Mouse (Mus musculus) spleen, adult 18-20 months (tissue): ENCODE results near the gene Cdk12.
A peak's percentile ranks its signal among the peaks of the same experiment; 100 is the strongest.

ENCODE experiments used
- DNase-seq, 2 experiments: peaks; one replicate each; pipeline ENCODE4 v3.0.0; 2022; ENCODE audit warnings: mixed read lengths in 2 of 2

Cdk12 gene

DNA sequence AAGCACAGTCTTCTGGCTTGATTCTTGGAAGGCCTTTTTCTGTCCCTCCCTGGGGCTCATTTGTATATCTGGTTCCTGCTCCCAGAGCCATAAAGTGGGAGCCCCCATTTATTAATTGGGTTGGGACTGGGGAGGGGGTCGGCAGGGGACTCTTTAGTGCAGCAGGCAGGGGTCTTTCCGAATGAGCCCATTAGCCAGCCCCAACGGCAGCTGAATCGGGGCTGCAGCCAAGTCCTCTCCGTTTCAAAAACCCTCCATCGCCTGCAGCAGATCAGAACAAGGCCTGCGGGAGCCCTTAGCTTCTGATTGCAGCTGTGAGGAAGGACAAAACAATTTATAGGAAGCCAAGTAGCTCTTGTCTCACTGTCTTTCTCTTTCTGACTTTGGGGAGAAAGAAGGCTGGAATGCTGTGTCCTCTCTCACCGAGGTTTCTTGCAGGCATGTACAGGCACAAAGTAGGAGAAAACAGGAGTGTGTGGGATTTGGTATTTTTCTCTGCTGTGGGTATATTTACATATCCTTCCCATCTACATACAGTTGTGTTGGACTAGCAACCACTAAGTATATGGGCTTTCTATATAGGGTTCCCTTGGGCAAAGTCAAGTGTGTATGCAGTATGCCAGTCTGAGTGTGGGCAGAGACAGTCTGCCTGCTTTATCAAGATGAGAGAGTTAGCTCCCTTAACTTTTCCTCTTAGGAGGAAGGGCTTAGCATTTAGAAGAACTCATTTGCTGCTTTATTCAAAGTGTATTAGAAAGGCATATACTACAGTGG lies 58.0 kb downstream of the Cdk12 start:
- DNase-seq = no peak

DNA sequence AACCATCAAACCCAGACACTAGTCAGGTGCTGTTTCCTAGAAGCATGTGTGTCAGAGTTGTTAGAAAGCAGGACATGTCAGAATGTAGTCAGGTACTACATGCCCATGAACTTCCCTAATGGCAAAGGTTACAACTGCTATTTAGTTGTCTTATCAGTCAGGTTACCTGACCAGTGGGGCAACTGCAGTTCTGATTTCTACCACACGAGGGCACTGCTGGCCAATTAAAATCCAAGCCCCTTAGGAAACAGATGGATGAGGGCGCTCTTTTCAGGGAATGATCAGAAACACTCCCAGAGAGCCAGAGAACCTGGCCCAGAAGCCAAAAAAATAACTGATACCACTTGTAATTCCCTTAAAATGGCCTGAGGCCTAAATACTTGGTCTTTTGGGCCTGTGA lies 62.2 kb downstream of the Cdk12 start:
- peak; percentile 40 to 77 for DNase-seq

DNA sequence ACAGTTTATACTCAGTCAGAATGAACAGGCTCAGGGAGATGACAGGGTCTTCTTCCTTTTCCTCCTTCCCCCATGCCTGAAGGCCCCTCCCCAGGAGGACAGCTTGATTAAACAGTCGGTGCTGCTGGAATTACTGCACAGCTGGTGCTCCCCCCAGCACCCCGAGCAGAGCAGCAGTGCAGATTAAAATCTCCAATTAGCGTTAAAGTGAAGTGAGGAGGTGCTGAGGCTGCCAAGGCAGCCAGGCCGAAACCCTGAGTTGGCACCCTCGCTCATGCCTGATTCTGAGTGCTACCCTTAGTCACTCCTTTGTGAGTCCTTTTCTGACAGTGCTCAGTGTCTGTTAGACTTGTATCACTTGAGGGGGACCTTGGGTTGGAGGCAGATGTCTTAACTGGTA lies 63.0 kb downstream of the Cdk12 start:
- no peak for DNase-seq

DNA sequence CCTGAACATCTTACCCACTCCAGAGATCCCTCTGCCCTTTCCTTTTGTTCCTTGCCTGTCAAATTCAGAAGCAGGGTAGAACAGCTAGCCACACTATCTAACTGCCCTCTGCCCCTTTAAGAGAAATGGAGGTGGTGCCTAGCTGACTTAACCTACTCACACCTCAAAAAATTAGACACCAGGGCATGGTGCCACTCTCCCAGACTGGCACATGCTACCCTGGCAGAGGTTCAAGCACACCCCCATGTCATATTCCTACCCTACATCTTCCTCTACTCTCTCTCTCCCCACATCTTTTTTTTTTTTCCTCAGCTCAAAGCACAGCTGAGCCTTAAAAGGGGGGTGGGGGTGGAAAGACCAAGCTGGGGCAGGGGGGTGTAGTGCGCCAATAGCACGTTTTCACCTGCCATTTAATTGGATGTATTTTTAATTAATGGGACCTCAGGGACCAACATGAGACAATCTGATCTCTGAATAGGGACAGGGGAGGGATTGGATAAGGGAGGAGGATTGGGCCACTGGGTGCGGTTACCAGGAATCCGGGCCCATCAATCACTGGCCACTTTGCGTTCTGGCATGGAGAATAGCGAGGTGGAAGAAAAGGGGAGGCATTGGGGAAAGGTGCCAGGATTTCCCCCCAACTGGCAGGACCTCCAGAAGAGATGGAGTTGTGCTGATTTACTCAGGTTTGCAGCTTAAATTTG lies 64.0 kb downstream of the Cdk12 start:
- DNase-seq = no peak

DNA sequence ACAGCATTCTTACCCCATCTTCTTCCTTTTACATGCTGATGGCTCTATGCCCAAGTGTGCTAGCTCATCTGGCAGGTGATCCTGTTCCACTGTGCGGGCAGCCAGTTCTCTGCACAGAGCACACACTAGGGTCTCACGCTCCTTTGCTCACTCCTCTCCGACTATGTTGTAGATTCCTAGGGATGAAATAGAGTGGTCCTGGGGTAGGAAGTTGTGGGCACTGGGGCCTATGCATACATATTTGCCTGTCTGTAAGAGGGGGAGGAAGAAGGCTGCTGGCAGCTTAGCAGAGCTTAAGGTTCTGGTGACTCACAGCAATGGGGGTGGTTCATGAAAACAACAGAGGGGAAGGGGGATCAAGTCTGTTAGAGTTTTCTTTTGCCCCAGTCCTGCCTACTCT lies 67.2 kb downstream of the Cdk12 start:
- no peak for DNase-seq

DNA sequence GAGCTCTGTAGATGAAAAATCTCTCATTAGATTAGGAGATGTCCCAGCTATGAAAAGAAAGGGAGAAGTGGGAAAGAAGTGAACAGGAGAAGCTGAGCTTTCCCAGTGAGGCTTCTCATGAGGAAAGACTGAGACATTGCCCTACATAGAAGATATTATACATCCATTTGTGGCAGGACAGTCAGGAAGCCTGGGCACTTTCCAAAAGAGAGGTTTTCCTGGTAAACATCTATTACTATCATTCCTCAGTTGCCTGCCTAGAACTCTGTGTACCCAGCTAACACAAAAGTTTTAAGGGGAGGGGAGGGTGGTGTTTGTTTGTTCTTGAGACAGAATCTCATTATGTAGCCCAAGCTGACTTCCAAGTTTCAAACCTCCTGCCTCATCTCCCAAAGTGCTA lies 67.6 kb downstream of the Cdk12 start:
- DNase-seq = no peak

DNA sequence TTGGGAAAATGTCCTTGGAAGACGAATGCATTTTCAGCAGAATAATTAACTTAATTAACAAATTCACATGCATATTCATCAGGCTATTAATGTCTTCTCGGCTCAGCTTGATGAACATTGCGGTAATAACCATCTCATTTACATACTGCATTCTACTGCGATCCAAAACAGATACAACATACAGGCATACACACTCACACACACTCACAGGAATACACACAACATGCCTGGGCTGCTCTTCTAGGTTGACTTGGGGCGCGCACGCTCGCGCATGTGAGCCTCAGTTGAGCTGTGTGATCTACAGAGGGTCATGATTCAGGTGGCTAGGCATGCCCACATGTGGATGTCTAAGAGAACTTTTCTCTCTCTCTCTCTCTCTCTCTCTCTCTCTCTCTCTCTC lies 80.9 kb downstream of the Cdk12 start:
- no peak for DNase-seq

DNA sequence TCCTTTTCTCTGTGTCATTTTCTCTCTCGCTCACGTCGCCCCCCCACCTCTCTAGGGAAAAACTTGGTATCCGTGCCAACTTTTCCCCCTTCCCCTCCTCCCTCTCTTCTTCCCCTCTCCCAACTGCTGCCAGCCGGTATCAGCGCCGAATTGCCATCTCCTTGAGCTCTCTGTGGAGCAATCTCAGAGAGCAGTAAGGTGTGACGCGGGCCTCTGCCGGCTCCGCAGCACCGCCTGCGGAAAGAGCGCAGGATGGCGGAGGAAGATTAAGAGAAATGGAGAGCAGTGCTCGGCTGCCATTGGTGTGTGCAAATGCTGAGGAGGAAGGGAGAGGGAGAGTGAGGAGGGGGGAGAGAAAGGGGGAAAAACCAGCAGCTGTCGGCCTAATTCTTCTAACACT lies 81.4 kb downstream of the Cdk12 start:
- DNase-seq = no peak

DNA sequence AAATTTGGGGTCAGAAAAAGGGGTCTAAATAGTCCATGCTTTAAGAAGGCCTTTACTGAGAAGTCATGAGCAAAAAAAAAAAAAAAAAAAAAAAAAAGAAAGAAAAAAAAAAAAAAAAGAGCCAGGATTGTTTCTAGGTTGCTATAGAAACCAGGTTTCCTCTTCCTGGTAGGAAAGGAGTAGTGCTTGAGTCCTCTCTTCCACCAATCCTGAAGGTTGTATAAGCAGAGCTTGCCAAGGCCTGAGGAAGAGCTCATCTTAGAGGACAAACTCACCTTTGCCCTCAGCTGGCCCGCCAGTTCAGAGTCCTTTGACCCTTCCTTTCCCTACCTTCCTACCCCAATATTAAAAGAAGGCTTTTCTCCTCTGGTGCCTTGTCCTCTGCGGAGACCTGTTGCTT lies 82.5 kb downstream of the Cdk12 start:
- DNase-seq = no peak

DNA sequence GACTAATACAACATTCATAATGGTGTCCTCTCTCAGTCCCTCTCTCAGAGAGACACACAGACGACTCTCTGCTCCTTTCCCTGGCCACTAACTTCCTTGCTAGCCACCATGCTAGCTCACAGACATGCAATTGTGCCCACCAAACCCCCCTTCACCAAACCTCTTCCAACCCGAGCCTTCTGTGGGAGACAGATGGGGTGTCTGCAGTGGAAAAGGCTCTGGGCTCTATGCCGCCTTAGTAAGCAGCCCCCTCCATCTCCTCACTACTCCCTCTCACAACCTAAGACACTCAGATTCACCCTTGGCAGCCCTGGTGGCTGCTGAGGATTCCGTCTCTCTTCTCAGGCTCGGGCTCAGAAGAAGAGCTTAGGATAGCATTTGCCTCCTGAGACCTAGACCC lies 84.7 kb downstream of the Cdk12 start:
- no peak for DNase-seq

DNA sequence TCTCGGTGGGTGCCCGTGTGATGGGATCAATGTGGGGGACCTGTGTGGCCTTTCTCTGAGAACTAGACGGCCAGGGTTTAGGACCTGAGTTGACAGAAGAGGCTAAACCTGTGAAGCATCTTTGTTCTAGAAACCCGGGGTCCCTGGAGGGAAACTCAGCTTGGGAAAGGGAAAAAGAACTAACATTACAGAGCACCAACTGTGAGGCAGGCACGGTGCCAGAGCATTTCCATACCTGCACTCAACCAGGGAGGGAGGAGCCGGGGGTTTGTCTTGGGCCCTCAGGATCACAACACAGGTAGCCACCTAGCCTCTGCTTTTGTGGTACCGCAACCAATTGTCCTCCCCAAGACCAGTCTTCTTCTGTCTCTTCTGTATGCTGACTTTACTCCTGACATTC lies 85.1 kb downstream of the Cdk12 start:
- no peak for DNase-seq

DNA sequence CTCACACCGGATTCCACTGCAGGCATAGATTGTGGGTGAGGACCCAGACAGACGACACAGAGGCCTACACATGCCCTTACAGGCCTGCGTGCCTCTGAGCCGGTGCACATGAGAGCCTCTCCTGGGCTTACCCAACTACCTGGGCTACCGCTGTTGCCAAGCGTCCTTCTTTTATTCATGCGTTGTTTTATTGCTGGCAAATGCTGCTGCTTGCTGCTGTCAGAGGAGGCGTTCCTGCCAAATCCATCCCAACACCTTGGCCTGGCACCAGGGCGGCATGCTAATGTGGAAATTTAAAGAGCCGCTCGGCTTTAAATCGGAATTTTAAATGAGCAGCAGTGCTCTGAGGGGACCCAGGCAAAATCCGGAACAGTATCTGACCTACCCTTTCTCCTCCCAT lies 87.0 kb downstream of the Cdk12 start:
- DNase-seq = no peak

DNA sequence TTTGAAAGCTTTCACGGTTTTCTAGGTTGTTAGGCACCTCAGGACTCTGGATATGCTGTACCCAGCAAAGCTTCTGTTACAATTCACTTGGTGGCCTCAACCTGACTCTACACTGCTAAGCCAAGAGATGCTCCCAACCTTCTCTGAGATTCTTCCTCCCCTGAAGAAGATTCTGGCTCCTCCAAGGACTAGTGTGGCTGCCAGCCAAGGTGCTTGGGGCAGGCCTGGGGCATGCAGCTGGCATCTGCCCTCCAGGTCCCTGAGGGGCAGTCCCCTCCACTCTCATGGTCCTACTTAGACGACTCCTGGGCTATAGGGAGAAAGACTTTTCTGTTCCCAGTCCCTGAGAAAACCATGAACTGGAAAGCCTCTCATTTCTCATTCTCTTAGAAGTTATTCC lies 88.0 kb downstream of the Cdk12 start:
- DNase-seq = no peak

DNA sequence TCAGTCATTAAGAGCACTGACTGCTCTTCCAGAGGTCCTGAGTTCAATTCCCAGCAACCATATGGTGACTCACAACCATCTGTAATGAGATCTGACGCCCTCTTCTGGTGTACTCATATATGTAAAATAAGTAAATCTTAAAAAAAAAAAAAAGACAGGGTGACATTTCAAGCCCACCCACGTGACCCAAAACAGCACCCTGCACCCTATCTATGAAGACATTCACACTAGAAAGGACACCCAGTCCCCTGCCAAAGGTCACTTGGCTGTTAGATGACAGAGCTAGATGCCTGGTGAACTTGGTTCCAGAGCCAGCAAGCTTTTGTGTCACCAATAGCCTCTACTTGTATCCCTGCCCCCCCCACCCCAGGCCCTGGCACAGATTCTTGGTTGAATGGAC lies 90.2 kb downstream of the Cdk12 start:
- no peak for DNase-seq

DNA sequence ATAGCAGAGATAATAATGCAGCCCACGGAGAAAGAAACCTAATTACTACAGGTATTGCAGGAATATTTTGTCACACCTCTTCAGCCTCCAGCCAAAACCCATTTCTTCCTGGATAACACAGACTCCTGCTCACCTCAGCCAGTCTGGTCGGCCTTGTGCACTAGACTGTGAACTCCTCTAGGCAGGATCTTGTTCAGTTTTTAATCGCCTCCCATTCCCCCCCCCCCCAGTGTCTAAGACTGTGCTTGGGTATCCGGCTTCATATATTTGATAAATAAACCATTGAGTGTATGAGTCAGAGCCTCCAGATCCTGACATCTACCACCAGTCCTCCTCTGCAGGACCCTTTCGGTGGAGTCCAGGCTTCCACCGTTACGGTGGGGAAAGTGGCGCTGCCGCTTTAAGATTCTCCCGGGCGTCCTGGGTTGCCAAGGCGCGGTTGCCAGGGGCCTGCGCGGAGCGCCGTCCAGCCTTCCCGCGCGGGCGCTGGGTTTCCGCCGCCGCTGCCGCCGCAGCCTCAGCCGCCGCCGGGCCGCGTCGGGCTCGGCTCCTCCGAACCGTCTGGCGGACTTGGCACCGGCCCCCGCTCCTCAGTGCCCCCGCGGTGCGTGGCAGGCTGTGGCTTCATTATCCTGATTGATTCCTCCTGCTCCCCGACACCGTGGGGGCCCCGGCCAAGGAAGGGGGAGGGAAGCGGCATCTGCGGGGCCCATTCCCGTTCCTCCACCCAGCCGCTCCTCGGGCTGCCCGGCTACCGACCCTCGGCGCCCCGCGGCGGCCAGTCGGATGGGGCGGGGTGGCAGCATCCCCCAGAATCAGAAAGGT lies 91.5 kb downstream of the Cdk12 start:
- peak; percentile 11 to 35 for DNase-seq

DNA sequence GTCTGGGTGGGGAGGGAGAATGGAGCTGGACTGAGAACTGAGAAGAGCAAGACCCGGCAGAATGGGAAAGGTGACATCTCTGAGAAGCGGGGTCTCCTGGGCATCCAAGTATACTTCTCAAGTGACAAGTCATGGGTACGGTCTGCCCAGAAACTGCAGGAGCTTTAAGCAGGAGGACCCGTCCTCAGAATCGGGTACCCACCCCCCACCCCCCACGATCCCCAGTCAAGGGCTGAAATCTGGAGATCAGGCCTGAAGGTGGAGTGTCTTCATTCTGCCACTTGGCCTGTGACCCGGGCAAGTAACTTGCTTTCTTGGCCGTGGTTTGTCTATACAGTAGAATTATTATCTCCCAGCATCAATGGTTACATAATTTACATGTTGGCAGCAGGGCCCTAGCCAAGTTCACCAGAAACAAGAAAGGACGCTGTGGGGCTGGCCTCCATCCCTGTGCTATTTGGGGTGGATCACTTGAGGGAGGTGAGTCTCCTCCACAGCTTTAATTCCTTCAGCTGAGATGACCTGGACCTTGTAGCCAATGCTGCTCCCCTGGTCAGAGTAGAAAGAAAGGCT lies 92.2 kb downstream of the Cdk12 start:
- DNase-seq = no peak

DNA sequence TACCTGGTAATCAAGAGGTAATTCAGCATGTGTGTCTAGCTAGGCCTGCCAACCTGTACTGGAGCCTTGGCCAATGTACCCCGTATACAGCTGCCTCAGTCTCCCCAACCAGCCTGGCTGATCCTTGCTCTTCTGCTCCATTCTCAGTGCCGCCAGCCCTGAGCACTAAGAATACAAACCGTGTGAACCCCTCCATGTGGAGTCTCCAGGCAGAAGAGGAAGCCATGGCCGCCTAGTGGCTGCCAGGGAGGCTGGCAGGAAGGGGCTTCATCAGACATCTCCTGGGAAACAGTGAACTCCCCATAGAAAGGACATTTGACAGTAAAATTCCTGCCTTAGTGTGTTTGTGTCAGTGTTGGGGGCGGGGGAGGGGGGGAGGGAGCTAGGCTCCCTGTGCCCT lies 93.4 kb downstream of the Cdk12 start:
- no peak for DNase-seq

DNA sequence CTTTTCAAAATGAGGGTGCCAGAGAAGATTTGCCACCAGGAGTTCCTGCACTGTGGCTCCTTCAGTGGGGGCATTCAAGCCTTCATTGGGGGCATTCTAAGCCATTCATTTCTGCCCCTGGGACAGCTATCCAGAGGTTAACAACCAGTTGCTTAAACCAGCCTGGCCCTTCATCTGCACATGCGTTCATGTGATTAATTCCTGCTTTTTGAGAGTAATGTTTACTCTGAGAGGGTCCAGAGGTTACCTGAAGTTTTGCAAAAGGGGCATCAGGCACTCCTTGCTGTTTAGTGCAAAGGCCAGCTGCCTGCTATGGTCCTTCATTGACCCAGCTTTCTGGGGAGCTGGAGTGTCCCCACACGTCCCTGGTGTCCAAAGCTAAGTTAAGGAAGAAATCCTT lies 94.1 kb downstream of the Cdk12 start:
- no peak for DNase-seq

DNA sequence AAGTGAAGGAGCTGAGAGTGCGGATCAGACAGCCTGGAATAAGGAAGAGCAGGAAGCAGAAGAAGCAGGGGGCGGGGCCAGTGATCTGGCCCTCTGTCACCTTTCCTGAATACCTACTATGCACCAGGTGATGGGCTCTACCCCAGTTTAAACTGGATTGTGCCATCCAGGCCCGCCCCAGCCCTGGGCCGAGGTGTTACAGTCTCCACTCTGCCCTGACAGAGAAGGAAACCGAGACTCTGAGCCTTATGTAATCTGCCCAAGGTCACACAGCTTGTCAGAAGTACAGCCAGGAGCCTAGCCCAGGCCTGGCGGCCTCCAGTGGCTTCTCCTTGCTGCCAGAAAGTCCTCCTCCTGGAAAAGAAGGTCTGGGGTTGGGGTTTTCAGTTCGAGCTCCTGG lies 94.9 kb downstream of the Cdk12 start:
- DNase-seq = no peak

DNA sequence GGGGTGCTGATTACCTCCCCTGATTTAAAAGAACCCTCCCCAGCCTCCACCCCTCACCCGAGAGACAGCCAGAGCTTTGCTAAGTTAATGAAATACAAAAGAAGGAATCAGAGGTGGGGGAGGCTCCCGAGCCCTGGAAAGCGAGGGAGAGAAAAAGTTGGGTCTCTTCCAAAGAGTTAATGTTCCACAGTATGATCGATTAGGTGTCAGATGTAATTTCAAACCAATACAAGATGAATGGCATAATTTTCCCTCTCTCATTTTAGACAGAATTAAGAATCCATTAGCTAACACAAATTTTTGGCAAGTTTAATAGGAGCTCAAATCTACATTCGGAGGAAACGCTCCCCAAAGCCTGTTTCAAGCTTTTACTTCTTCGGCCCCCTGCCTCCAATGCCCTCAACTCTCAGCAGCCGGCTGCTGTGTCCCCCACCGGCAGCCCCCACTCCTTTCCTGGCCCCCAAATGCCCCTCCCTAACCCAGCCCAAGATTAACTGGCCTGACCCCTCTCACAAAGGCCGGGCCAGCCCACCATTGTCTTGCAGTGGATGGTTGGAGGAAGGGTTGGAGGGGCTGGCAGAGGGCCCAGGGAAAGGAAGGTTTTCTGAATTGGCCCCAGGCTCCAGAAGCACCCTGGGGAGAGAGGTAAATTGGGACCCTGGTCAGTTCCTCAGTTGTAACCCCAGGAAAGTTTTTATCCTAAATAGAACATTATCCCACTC lies 95.8 kb downstream of the Cdk12 start:
- no peak for DNase-seq

DNA sequence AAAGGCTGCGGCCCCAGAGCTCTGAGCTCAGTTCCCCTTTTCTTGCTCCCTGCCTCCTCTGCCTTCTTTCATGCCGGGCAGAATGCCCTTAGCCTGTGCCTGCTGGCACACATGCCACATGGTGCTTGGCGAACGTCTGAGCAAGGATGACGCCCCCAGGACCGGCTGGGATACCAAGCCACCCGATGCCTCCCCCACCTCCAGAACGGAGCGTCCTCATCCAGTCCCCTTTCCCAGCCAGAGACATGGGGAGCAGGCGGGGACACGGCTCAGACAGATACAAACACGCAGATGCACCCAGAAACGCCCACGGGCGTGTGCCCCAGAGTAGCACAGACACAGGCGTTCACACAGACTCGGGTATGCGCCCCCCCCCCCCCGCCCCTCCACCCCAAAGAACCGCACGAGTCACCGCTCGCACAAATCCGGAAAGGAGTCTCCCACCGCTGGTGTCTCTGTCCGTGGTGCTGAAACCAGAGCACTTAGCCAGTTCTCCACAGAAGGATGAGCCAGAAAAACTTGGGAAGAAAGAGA lies 111.0 kb downstream of the Cdk12 start:
- peak in 1 of 2 experiments; percentile 40 for DNase-seq

DNA sequence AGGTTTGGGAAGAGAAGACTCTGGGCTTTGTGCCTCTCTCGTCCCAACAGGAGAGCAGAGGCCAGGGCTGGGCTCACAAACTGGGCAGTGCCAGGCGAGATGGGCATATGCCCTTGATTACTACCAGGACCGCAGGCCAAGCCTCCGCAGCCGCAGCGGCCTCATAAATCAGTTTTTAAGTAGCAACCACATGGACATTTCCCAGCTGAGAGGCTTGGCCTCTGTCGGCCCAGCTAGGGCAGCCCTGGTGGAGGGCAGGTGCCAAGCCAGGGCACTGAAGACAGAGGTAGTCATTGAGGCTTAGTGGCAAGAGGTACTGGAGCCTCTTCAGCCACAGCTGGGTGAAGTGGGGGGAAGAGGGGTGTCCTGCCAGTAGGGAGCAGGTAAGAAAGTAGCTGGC lies 114.6 kb downstream of the Cdk12 start:
- DNase-seq = no peak
